Comparison of ENCODE assay signal across 25 mouse cellular contexts in genomic region chr16:93826054-93826453, GRCm38 (mm10). TPM values are rescaled to one million over a fixed set of nuclear protein-coding genes. Genes with fewer than 3 reads are reported as not detected.
A peak's percentile ranks its signal among the peaks of the same experiment; 100 is the strongest.
DNase-seq lines count a peak whose midpoint lies in the region; ATAC-seq and TF ChIP-seq lines count a peak whose summit lies in the region.
"Had no signal": no experiment of that assay in that cellular context is flagged by ENCODE, and none has a peak within 500 bp of the region (broad histone marks: within the 10 kb centered on the region; RNA-seq: fewer than 3 reads in every experiment).

No protein-coding gene starts in this region.

- dilution Hi-C loops in CH12.LX (cut with MboI; ENCODE audit: extremely low pct_ligation_motif_present, extremely low pct_unique_long_range_greater_than_20kb, low sequenced_read_pairs): no loop called here

- H3K4me1 ChIP-seq in CH12.LX (ENCODE audit: control insufficient read depth in 1 of 2, insufficient read depth in 2 of 2): peaks cover 0 to 10% of the 10 kb centered on the region in 2 experiments; a peak in 2 of 4 replicates
- H3K4me1 ChIP-seq in ES-Bruce4 (ENCODE audit: control insufficient read depth, insufficient read depth, low read length): peaks cover 1% of the 10 kb centered on the region
- H3K4me1 ChIP-seq in ES-E14 (ENCODE audit: control insufficient read depth in 2 of 2, insufficient read depth in 2 of 2, low read length in 2 of 2, poor library complexity in 1 of 2): peaks cover 3 to 6% of the 10 kb centered on the region in 2 experiments; a peak in 2 of 4 replicates
- H3K4me1 ChIP-seq in hindbrain, embryonic 10.5 days (replicated peaks): no peaks in the 10 kb centered on the region
- H3K4me1 ChIP-seq: embryonic facial prominence, embryonic 13.5 days; embryonic facial prominence, embryonic 15.5 days; forebrain, embryonic 10.5 days had no signal

- no peak for DNase-seq in CH12.LX (ENCODE audit: extremely low read depth)
- no peak for DNase-seq in ES-E14 (ENCODE audit: low read depth, low spot score)
- peak; percentile 56 for DNase-seq in WW6 (ENCODE audit: low read depth, low spot score)
- no peak for DNase-seq in hindbrain, embryonic 10.5 days (ENCODE audit: low spot score)
- DNase-seq in natural killer cell, adult 2 months (ENCODE audit: low spot score in 2 of 2): no peak
- no peak for DNase-seq in embryo, embryonic 11 days
- DNase-seq: adrenal gland, adult 8-10 months; adrenal gland, postnatal 14 days; adrenal gland, postnatal 36 days; B cell, adult 2 months; cerebellum, adult 11-12 months; cerebellum, adult 2 months; cerebellum, adult 9-10 months; cerebellum, postnatal 10 days; cerebellum, postnatal 25 days had no signal

- ATAC-seq in inflammation-experienced regulatory T-cells, adult 6 months: no peak
- ATAC-seq: activated CD4-positive, CD25-positive, alpha-beta regulatory T cell, adult 4 months; CD4-positive, CD25-positive, alpha-beta regulatory T cell, adult 4 months; forebrain, embryonic 14.5 days; forebrain, embryonic 16.5 days had no signal

- in situ Hi-C loops in CH12.LX (cut with MboI; ENCODE audit: low pct_ligation_motif_present, low pct_unique_long_range_greater_than_20kb, low sequenced_read_pairs): no loop called here
- in situ Hi-C loops in ES-E14 (cut with MboI; ENCODE audit: low sequenced_read_pairs in 2 of 2, unreplicated experiment in 2 of 2): no loop called here

- TF ChIP-seq CTCF in CH12.LX (conservative IDR thresholded peaks at IDR 0.05 in 1 of 2, IDR thresholded peaks at IDR 0.05 in 1 of 2; ENCODE audit: low read depth in 2 of 2, low read length in 2 of 2) (no peak), ES-Bruce4 (IDR thresholded peaks at IDR 0.05; ENCODE audit: low read depth, low read length) (no peak)

- peak overlapping the region; percentile 6; the same call in 1 of the 2 replicates for H3K4me2 ChIP-seq in CH12.LX (ENCODE audit: insufficient read depth, low read depth, poor library complexity, severe bottlenecking)
- H3K4me2 ChIP-seq: embryonic facial prominence, embryonic 13.5 days; embryonic facial prominence, embryonic 15.5 days had no signal

- H3K9me3 ChIP-seq in CH12.LX (replicated peaks; ENCODE audit: low read length): peaks cover 29% of the 10 kb centered on the region
- peaks cover 15% of the 10 kb centered on the region for H3K9me3 ChIP-seq in ES-Bruce4 (replicated peaks; ENCODE audit: control insufficient read depth, insufficient read depth, low read length, poor library complexity, severe bottlenecking)
- no peaks in the 10 kb centered on the region; the same call in 1 of the 2 replicates for H3K9me3 ChIP-seq in ES-E14 (ENCODE audit: control insufficient read depth, insufficient read depth, low read depth, low read length)
- H3K9me3 ChIP-seq in hindbrain, embryonic 10.5 days: peaks cover 17% of the 10 kb centered on the region; the same call in 1 of the 2 replicates

- no peak for TF ChIP-seq RAD21 in CH12.LX (IDR thresholded peaks at IDR 0.05; ENCODE audit: low read depth, low read length)

- H3K4me3 ChIP-seq in CH12.LX (replicated peaks in 1 of 3; ENCODE audit: low read depth in 2 of 3, low read length in 2 of 3, poor library complexity in 1 of 3): no peak overlapping the region
- peak overlapping the region; percentile 83 for H3K4me3 ChIP-seq in ES-Bruce4 (ENCODE audit: low read depth, low read length)
- H3K4me3 ChIP-seq in ES-E14 (ENCODE audit: insufficient read depth in 1 of 2, low read depth in 1 of 2, low read length in 2 of 2, poor library complexity in 1 of 2, severe bottlenecking in 1 of 2): peak overlapping the region; percentile 55 to 63
- no peak overlapping the region for H3K4me3 ChIP-seq in hindbrain, embryonic 10.5 days
- H3K4me3 ChIP-seq: embryonic facial prominence, embryonic 13.5 days; embryonic facial prominence, embryonic 15.5 days; erythroblast, embryonic 14.5 days; forebrain, embryonic 10.5 days had no signal

- H3K9ac ChIP-seq in CH12.LX (ENCODE audit: insufficient read depth, low read depth): no peak overlapping the region
- H3K9ac ChIP-seq in ES-Bruce4 (ENCODE audit: low read depth, poor library complexity, severe bottlenecking): peak overlapping the region; percentile 25
- H3K9ac ChIP-seq in ES-E14 (ENCODE audit: insufficient read depth, low read depth, low read length, poor library complexity, severe bottlenecking): peak overlapping the region; percentile 51
- H3K9ac ChIP-seq: embryonic facial prominence, embryonic 13.5 days; embryonic facial prominence, embryonic 15.5 days had no signal

- 70% methylated on average over 11 of the region's 11 CpGs for WGBS in hindbrain, embryonic 10.5 days

- H3K27me3 ChIP-seq in CH12.LX (replicated peaks) (no peaks in the 10 kb centered on the region), ES-Bruce4 (ENCODE audit: control insufficient read depth, insufficient read depth, low read length, poor library complexity, severe bottlenecking) (no peaks in the 10 kb centered on the region)
- no peaks in the 10 kb centered on the region for H3K27me3 ChIP-seq in hindbrain, embryonic 10.5 days (ENCODE audit: insufficient read depth, poor library complexity, severe bottlenecking)
- H3K27me3 ChIP-seq: embryonic facial prominence, embryonic 13.5 days; embryonic facial prominence, embryonic 15.5 days had no signal

- no peaks in the 10 kb centered on the region for H3K36me3 ChIP-seq in CH12.LX (replicated peaks in 1 of 2; ENCODE audit: control insufficient read depth in 1 of 2, insufficient read depth in 1 of 2, low read length in 1 of 2)
- H3K36me3 ChIP-seq in ES-Bruce4 (ENCODE audit: control insufficient read depth, insufficient read depth, low read length, poor library complexity, severe bottlenecking): 0 out of 2 replicates have a peak, but pooled peaks cover 3% of the 10 kb centered on the region
- H3K36me3 ChIP-seq in ES-E14 (ENCODE audit: control insufficient read depth, insufficient read depth, low read length, poor library complexity, severe bottlenecking): peaks cover 2% of the 10 kb centered on the region; the same call in 1 of the 2 replicates
- H3K36me3 ChIP-seq in hindbrain, embryonic 10.5 days: no peaks in the 10 kb centered on the region
- H3K36me3 ChIP-seq: embryonic facial prominence, embryonic 13.5 days; embryonic facial prominence, embryonic 15.5 days; forebrain, embryonic 10.5 days had no signal

- H3K27ac ChIP-seq in CH12.LX (ENCODE audit: insufficient read depth, low read depth) (no peak overlapping the region), ES-Bruce4 (ENCODE audit: insufficient read depth, low read length) (peak overlapping the region; percentile 60), ES-E14 (ENCODE audit: insufficient read depth, low read depth, low read length, poor library complexity, severe bottlenecking) (peak overlapping the region; percentile 80)
- H3K27ac ChIP-seq in hindbrain, embryonic 10.5 days: no peak overlapping the region
- H3K27ac ChIP-seq: embryonic facial prominence, embryonic 13.5 days; embryonic facial prominence, embryonic 15.5 days; forebrain, embryonic 10.5 days had no signal

- TF ChIP-seq EP300 in CH12.LX (IDR thresholded peaks at IDR 0.05; ENCODE audit: low read length) (no peak), ES-Bruce4 (IDR thresholded peaks at IDR 0.05; ENCODE audit: insufficient read depth, low read depth, low read length) (peak; percentile 85)

- no peaks in the 10 kb centered on the region for H3K79me2 ChIP-seq in CH12.LX (replicated peaks; ENCODE audit: control insufficient read depth, extremely low read depth, insufficient read depth, poor library complexity, severe bottlenecking)

- TF ChIP-seq POLR2A in CH12.LX (IDR thresholded peaks at IDR 0.05; ENCODE audit: low read depth, low read length): no peak
- TF ChIP-seq POLR2A in ES-Bruce4 (IDR thresholded peaks at IDR 0.05; ENCODE audit: insufficient read depth, low read length): peak; percentile 47

TF ChIP-seq in CH12.LX, 34 proteins besides CTCF, POLR2A, EP300 and RAD21 (continues in another document):
- TF ChIP-seq SIN3A (IDR thresholded peaks at IDR 0.05; ENCODE audit: low read length): no peak
- peak; percentile 67; the same call in 1 of the 2 replicates for TF ChIP-seq MAFK (IDR thresholded peaks at IDR 0.05; ENCODE audit: insufficient replicate concordance, low read length)
- no peak for TF ChIP-seq CHD1 (IDR thresholded peaks at IDR 0.05; ENCODE audit: low read depth, low read length)
- peak; percentile 68 for TF ChIP-seq NRF1 (IDR thresholded peaks at IDR 0.05; ENCODE audit: low read depth, low read length)
- TF ChIP-seq RCOR1 (conservative IDR thresholded peaks at IDR 0.05; ENCODE audit: low read depth, low read length): 0 out of 2 replicates have a peak, but pooled peaks have one; percentile 13
- peak; percentile 58 for TF ChIP-seq BHLHE40 (IDR thresholded peaks at IDR 0.05; ENCODE audit: low read depth, low read length)
- TF ChIP-seq CHD2 (IDR thresholded peaks at IDR 0.05; ENCODE audit: low read length): no peak

TF ChIP-seq in ES-E14, 5 proteins besides CTCF, POLR2A, EP300 and RAD21:
- TF ChIP-seq ZNF384 (IDR thresholded peaks at IDR 0.05; ENCODE audit: low read depth, low read length) (no peak), MAFK (IDR thresholded peaks at IDR 0.05; ENCODE audit: insufficient read depth, low read depth, low read length) (no peak), ZC3H11A (IDR thresholded peaks at IDR 0.05; ENCODE audit: borderline replicate concordance, low read depth, low read length) (no peak), HCFC1 (IDR thresholded peaks at IDR 0.05; ENCODE audit: borderline replicate concordance, insufficient read depth, low read length) (no peak), CHD2 (IDR thresholded peaks at IDR 0.05; ENCODE audit: low read depth, low read length) (no peak)

RNA-seq across cellular contexts. Expression of gene Morc3, which starts 5.9 kb away (rescaled TPM):
- 25.4 and 25.5 TPM in 2 replicates for total RNA-seq in CH12.LX (2012; rRNA removed)
- 45.6 and 53.2 TPM in 2 replicates for total RNA-seq in CH12.LX (2014; rRNA removed)
- 17.3 and 17.8 TPM in 2 replicates for polyA plus RNA-seq in CH12.LX (2012; ENCODE audit: insufficient read length, low read depth)
- polyA plus RNA-seq in ES-Bruce4 (2011; ENCODE audit: insufficient read depth, insufficient read length, low read depth, missing spikeins): 152 TPM in 2 replicates
- 90.3 and 98.4 TPM in 2 replicates for total RNA-seq in ES-E14 (2012; rRNA removed)
- 24.7 and 29.2 TPM in 2 replicates for polyA plus RNA-seq in hindbrain, embryonic 10.5 days (2016; fragmentation: Nextera tagmentation; extraction: Ambion mirVana)
- 10 to 100 TPM; 78.1 to 84.6 (median 80.9) TPM for polyA plus RNA-seq in inflammation-experienced regulatory T-cells, adult 6 months (2017; shearing (Covaris generic))

RNA-seq across cellular contexts. Expression of gene Chaf1b, which starts 57.6 kb away (rescaled TPM):
- total RNA-seq in CH12.LX (2012; rRNA removed): 46.7 and 58.6 TPM in 2 replicates
- 74.8 and 76.2 TPM in 2 replicates for total RNA-seq in CH12.LX (2014; rRNA removed)
- polyA plus RNA-seq in CH12.LX (2012; ENCODE audit: insufficient read length, low read depth): 82.0 and 84.0 TPM in 2 replicates
- 63.0 and 63.8 TPM in 2 replicates for polyA plus RNA-seq in ES-Bruce4 (2011; ENCODE audit: insufficient read depth, insufficient read length, low read depth, missing spikeins)
- total RNA-seq in ES-E14 (2012; rRNA removed): 39.5 and 44.2 TPM in 2 replicates
- polyA plus RNA-seq in hindbrain, embryonic 10.5 days (2016; fragmentation: Nextera tagmentation; extraction: Ambion mirVana): 109 and 132 TPM in 2 replicates
- polyA plus RNA-seq in inflammation-experienced regulatory T-cells, adult 6 months (2017; shearing (Covaris generic)): 10 to 100 TPM; 19.1 to 44.8 (median 25.6) TPM

Comparison
In these comparisons a context has a peak if more than half of its experiments do, and no peak if none do; other contexts are left out.
1. H3K27ac ChIP-seq: peak in ES-Bruce4 (single experiment) and ES-E14 (single experiment); none in CH12.LX (single experiment) and hindbrain, embryonic 10.5 days (single experiment).
2. H3K4me3 ChIP-seq: peak in ES-Bruce4 (single experiment) and ES-E14 (2 of 2); none in CH12.LX (0 of 3) and hindbrain, embryonic 10.5 days (single experiment).